Mouse (Mus musculus): Measurements from ENCODE around the gene Sh3kbp1. TPM values are rescaled to one million over a fixed set of nuclear protein-coding genes. Genes with fewer than 3 reads are reported as not detected.

Sh3kbp1 gene
- total and polyA plus RNA-seq, 3 experiments: 45.4 to 85.8 (median 48.2) TPM

- Histone ChIP-seq H3K27ac (ENCODE audit: insufficient read depth, low read depth) (no peak overlapping the region), H3K36me3 (replicated peaks in 1 of 2; ENCODE audit: control insufficient read depth in 1 of 2, insufficient read depth in 1 of 2, low read length in 1 of 2) (no peaks in the 10 kb centered on the region), H3K27me3 (replicated peaks) (no peaks in the 10 kb centered on the region), H3K4me2 (ENCODE audit: insufficient read depth, low read depth, poor library complexity, severe bottlenecking) (no peak overlapping the region), H3K4me3 (replicated peaks in 1 of 3; ENCODE audit: low read depth in 2 of 3, low read length in 2 of 3, poor library complexity in 1 of 3) (no peak overlapping the region), H3K9ac (ENCODE audit: insufficient read depth, low read depth) (no peak overlapping the region), H3K9me3 (replicated peaks; ENCODE audit: low read length) (no peaks in the 10 kb centered on the region), H3K79me2 (replicated peaks; ENCODE audit: control insufficient read depth, extremely low read depth, insufficient read depth, poor library complexity, severe bottlenecking) (no peaks in the 10 kb centered on the region; the same call in 1 of the 2 replicates), H3K4me1 (ENCODE audit: control insufficient read depth in 1 of 2, insufficient read depth in 2 of 2) (peaks cover 2 to 20% of the 10 kb centered on the region in 2 experiments; a peak in 3 of 4 replicates)
- dilution Hi-C loops (cut with MboI; ENCODE audit: extremely low pct_ligation_motif_present, extremely low pct_unique_long_range_greater_than_20kb, low sequenced_read_pairs) (no loop called here), in situ Hi-C loops (cut with MboI; ENCODE audit: low pct_ligation_motif_present, low pct_unique_long_range_greater_than_20kb, low sequenced_read_pairs) (no loop called here)
- TF ChIP-seq MYC (IDR thresholded peaks at IDR 0.05; ENCODE audit: low read depth, low read length) (no peak), JUN (IDR thresholded peaks at IDR 0.05; ENCODE audit: insufficient read depth, low read depth, low read length) (no peak), IRF4 (IDR thresholded peaks at IDR 0.05; ENCODE audit: low read depth, low read length) (no peak), RAD21 (IDR thresholded peaks at IDR 0.05; ENCODE audit: low read depth, low read length) (no peak), HCFC1 (IDR thresholded peaks at IDR 0.05; ENCODE audit: low read depth, low read length) (no peak), ETS1 (conservative IDR thresholded peaks at IDR 0.05; ENCODE audit: low read depth, low read length) (no peak), ELF1 (IDR thresholded peaks at IDR 0.05; ENCODE audit: low read depth, low read length) (no peak), ZC3H11A (IDR thresholded peaks at IDR 0.05; ENCODE audit: low read depth, low read length) (no peak), MEF2A (IDR thresholded peaks at IDR 0.05; ENCODE audit: borderline replicate concordance, low read depth, low read length) (no peak), MXI1 (IDR thresholded peaks at IDR 0.05; ENCODE audit: low read depth, low read length) (no peak), CHD2 (IDR thresholded peaks at IDR 0.05; ENCODE audit: low read length) (no peak), USF2 (conservative IDR thresholded peaks at IDR 0.05; ENCODE audit: low read depth, low read length) (no peak)
- DNase-seq (ENCODE audit: extremely low read depth): no peak
Measured at GRCm38 (mm10) chrX:159837379-159837778, 210.3 kb downstream of the Sh3kbp1 start.

- Histone ChIP-seq H3K27ac (ENCODE audit: insufficient read depth, low read depth) (no peak overlapping the region), H3K9ac (ENCODE audit: insufficient read depth, low read depth) (no peak overlapping the region), H3K79me2 (replicated peaks; ENCODE audit: control insufficient read depth, extremely low read depth, insufficient read depth, poor library complexity, severe bottlenecking) (no peaks in the 10 kb centered on the region; the same call in 1 of the 2 replicates), H3K4me3 (replicated peaks in 1 of 3; ENCODE audit: low read depth in 2 of 3, low read length in 2 of 3, poor library complexity in 1 of 3) (no peak overlapping the region), H3K9me3 (replicated peaks; ENCODE audit: low read length) (no peaks in the 10 kb centered on the region), H3K4me1 (ENCODE audit: control insufficient read depth in 1 of 2, insufficient read depth in 2 of 2) (peaks cover 2 to 17% of the 10 kb centered on the region in 2 experiments; a peak in 3 of 4 replicates), H3K36me3 (replicated peaks in 1 of 2; ENCODE audit: control insufficient read depth in 1 of 2, insufficient read depth in 1 of 2, low read length in 1 of 2) (no peaks in the 10 kb centered on the region), H3K27me3 (replicated peaks) (no peaks in the 10 kb centered on the region), H3K4me2 (ENCODE audit: insufficient read depth, low read depth, poor library complexity, severe bottlenecking) (no peak overlapping the region)
- dilution Hi-C loops (cut with MboI; ENCODE audit: extremely low pct_ligation_motif_present, extremely low pct_unique_long_range_greater_than_20kb, low sequenced_read_pairs): no loop called here
- no peak for TF ChIP-seq UBTF (IDR thresholded peaks at IDR 0.05; ENCODE audit: low read depth, low read length)
- no peak for TF ChIP-seq ZKSCAN1 (IDR thresholded peaks at IDR 0.05; ENCODE audit: borderline replicate concordance, low read depth, low read length)
- TF ChIP-seq ZNF384 (IDR thresholded peaks at IDR 0.05; ENCODE audit: low read depth, low read length): no peak
- TF ChIP-seq MAX (IDR thresholded peaks at IDR 0.05; ENCODE audit: low read length): no peak
- no peak for TF ChIP-seq SMC3 (IDR thresholded peaks at IDR 0.05; ENCODE audit: low read depth, low read length)
- no peak for TF ChIP-seq JUN (IDR thresholded peaks at IDR 0.05; ENCODE audit: insufficient read depth, low read depth, low read length)
- in situ Hi-C loops (cut with MboI; ENCODE audit: low pct_ligation_motif_present, low pct_unique_long_range_greater_than_20kb, low sequenced_read_pairs): no loop called here
- DNase-seq (ENCODE audit: extremely low read depth): no peak
Measured at GRCm38 (mm10) chrX:159839786-159840185, 212.7 kb downstream of the Sh3kbp1 start.
